Mouse (Mus musculus) adrenal gland, postnatal 36 days (tissue): Measurements from ENCODE around the gene Slc17a6. TPM values are rescaled to one million over a fixed set of nuclear protein-coding genes. Genes with fewer than 3 reads are reported as not detected.
A peak's percentile ranks its signal among the peaks of the same experiment; 100 is the strongest.

Experiments
- DNase-seq, 2 experiments: peaks; one replicate each; pipeline ENCODE4 v3.0.0; 2021; ENCODE audit warnings: mixed read lengths in 1 of 2
- long read RNA-seq, 2 experiments: library from polyadenylated mRNA; stranded (forward); transcript quantifications; one replicate each; pipeline ENCODE4 v2.0.0; 2021; ENCODE audit warnings: borderline sequencing depth in 2 of 2
- total RNA-seq, 2 experiments: library from RNA; stranded (reverse); gene quantifications; 2 replicates each; pipeline ENCODE4 v1.2.3; 2021

Slc17a6 gene
- total RNA-seq = under 1 TPM; 0.36 to 0.72 TPM
- long read RNA-seq, experiment 1 = 0 reads
- long read RNA-seq, experiment 2 = 0 reads

DNA sequence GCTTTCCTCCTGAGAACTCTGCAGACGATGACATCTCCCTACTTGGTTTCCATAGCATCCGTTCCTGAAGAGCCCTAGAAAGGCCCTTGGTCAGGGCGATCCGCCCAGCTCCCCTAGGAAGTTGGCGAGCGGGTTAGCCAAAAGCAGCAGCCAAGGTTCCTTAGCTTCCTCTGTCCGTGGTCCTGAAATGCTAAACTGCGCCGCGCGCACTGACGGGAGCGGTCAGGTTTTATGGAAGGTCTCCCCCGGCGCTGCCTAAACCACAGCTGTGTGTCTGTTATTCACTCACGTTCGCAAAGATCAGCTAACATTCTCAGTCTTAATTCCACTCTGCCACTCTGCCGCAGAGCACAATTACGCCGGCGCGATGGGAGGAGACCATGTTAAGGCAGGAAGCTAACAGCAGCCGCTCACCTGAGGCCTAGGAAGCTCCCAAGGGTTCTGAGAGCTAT is at the start of gene Slc17a6:
TSS of gene Slc17a6 (plus strand) at position 313 of the 452 bp plus-strand sequence.
- DNase-seq = peak; percentile 78 to 85

- no peak for DNase-seq
Observed at GRCm38 (mm10) chr7:51600021-51600420, 21.8 kb upstream of the Slc17a6 start.

GRCm38 (mm10) chr7:51603741-51604140 is 18.1 kb upstream of the Slc17a6 start:
- DNase-seq = peak; percentile 36 to 40

DNA sequence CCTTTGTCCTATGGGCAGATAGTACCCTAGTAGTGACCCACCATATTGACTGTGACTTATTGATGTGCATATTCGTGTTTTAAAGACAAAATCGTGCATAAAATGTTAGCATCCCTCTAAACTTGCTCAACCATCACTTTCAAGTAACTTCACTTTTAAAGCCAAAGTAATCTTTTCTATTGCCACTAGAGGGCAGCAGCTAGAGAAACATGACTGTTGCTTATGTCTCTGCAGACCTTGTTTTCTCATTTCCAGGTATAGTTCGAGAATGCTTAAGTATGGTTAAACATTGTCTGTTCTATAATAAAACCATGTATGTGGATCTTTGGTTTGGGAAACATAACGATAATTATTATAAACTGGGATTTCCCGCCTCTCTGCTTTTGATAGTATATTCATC is 7.4 kb upstream of the Slc17a6 start:
- DNase-seq = no peak

DNA sequence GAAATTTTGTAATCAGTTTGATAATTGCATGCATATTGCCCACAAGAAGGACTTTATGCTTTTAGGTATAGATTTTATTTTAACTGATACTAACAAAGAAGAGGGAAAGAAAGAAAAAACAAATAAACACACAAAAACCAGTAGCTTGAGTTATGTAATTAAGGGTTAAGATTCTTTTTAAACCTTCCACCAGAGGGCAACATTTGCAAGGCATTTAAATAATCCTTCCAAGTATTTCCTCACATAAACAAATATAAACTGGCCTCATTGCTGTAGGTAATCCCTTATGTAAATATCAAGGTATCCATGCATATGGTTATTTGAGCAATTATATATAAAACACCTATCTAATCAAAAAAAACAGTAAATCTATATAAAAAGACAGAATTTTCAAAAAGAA is 3.9 kb upstream of the Slc17a6 start:
- no peak for DNase-seq

- DNase-seq = no peak
Observed at GRCm38 (mm10) chr7:51618412-51618811, 3.4 kb upstream of the Slc17a6 start.

- no peak for DNase-seq
Observed at GRCm38 (mm10) chr7:51619977-51620376, 1.8 kb upstream of the Slc17a6 start.

GRCm38 (mm10) chr7:51622196-51622595 is 390 bp downstream of the Slc17a6 start:
- DNase-seq = no peak

DNA sequence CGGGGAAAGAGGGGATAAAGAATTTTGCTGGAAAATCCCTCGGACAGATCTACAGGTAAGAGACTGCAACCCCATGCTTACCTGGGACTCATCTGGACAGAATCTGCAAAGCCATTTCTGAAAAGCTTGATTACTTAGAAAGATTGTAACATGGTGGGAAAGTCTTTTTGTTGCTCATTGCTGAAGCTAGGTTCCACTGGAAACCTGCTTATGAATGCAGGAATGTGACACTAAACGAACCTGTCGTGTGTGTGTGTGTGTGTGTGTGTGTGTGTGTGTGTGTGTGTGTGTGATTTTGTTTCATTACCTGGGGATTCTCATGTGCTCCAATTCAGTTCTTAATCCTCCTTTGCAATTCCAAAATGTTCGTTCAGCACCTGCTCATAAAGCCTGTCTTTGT is 860 bp downstream of the Slc17a6 start:
- DNase-seq = no peak

DNA sequence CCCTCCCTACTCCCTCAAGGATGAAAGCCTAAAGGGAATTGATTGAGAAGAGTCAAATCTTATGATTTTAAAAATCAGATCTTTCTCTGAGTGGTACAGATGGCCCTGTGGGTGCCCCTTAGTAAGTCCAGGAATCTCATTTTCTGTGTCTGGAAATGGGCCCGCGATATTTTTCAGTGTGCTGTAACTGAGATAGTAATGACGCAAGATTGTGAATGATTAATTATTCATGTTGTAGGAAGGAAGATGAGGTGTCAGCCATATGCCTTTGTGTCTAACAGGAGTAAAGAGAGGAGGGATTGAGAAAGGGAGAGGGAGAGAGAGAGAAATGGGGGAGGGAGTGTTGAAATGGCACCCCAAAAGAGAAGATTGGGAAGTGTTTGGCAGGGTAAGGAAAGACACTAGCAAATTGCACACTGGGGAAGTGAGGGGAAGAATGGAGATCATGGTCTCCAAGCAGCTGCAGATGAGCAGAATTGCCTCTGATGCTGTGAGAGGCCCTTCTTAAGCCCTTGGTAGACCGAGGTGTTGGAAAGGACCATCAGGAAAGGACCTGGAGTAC is 2.6 kb downstream of the Slc17a6 start:
- no peak for DNase-seq

DNA sequence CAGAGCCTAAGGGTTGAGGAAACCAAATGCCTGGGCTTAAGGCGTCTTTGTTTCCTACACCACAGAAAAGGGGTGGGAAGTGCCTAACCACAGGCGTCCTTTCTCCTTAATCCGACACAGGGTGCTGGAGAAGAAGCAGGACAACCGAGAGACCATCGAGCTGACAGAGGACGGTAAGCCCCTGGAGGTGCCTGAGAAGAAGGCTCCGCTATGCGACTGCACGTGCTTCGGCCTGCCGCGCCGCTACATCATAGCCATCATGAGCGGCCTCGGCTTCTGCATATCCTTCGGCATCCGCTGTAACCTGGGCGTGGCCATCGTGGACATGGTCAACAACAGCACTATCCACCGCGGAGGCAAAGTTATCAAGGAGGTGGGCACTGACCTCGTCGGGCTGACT is 3.4 kb downstream of the Slc17a6 start:
- no peak for DNase-seq

GRCm38 (mm10) chr7:51625591-51626255 is 3.9 kb downstream of the Slc17a6 start:
- DNase-seq = no peak

- no peak for DNase-seq
Observed at GRCm38 (mm10) chr7:51626451-51627000, 4.7 kb downstream of the Slc17a6 start.

DNA sequence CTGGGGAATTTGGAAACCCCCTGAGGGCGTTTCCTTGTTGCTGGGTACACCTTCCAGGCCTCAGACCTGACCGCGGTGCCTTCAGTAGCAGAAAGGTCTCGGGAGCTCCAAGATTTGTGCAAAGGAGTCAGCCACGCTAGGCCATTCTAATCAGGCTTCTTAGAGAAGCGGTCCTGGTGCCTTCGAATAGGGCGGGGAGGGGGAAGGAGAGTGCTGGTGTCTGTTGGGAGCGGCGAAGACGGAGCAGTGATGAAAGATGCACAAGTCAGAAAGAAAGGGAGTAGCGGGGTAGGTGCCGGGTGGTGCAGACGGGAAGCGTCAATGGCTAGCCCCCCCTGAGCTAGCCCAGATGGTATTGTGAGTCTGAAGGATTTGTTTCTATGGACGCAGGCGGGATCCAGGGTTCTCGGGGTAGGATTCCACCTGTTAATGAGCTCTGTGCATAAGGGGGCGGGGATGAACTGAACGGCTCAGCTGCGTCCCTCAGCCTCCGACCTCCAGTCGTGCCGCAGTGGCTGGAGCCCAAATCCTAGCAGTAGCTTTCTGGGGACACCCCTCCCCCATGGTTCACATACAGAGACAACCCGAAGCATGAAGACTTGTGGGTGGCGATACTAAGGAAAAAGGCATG is 5.3 kb downstream of the Slc17a6 start:
- DNase-seq = no peak

GRCm38 (mm10) chr7:51627666-51628065 is 5.9 kb downstream of the Slc17a6 start:
- DNase-seq = no peak

DNA sequence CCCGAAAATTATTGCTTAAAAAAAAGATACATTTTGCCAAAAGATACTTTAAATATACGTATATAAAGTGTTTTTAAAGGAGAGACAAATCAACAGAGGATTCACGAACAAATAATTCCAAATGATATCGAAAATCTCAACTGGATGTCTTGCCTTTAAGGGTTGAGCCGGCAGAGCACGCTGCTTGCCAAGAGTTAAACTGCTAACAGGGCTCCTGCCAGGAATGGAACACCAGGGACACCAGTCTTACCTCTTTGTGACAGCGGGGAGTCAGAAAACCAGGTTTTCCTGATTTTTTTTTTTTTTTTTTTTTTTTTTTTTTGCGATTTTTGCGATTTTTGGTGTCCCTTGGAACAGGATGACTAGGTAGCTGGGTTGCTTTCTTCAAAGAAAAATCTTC is 6.5 kb downstream of the Slc17a6 start:
- no peak for DNase-seq

GRCm38 (mm10) chr7:51629206-51629605 is 7.4 kb downstream of the Slc17a6 start:
- DNase-seq = no peak

GRCm38 (mm10) chr7:51631171-51631570 is 9.4 kb downstream of the Slc17a6 start:
- DNase-seq = no peak

DNA sequence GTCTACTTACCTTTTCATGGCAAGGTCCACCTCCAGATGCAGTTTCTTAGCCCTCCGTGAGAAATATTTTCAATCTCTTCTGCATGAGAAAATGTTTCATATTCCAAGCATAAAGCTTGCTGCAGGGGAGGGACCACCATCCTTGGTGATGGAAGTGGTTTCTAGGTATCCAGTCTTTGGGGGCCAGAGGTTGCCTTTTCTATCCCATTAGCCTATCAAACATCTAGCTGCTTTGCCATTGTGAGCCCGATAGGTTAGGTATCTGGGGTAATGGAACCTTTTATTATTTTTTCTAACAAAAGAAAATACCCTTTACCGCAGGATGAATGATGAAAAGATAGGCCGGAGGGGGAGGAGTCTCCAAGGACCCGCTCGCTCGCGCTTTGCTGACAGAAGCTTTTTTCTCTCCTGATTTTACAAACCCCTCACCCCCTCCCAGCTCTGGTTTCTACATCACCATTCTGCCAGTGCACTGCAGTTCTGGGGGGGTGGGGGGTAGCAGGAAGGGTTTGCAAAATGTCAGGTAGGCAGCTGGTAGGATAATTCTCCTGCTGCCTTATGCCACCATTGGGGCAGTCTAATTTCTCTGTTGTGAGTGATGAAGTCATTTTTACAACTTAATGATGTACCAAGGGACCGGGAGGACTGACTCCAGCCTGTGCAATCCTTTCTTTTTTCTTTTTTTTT is 10.9 kb downstream of the Slc17a6 start:
- DNase-seq = no peak

GRCm38 (mm10) chr7:51633230-51633844 is 11.5 kb downstream of the Slc17a6 start:
- DNase-seq = no peak

- no peak for DNase-seq
Observed at GRCm38 (mm10) chr7:51657152-51657551, 35.3 kb downstream of the Slc17a6 start.

GRCm38 (mm10) chr7:51662441-51662840 is 40.6 kb downstream of the Slc17a6 start:
- no peak for DNase-seq
